Mouse (Mus musculus) hindbrain, embryonic 10.5 days (tissue): Measurements from ENCODE around the gene Lrriq3. TPM values are rescaled to one million over a fixed set of nuclear protein-coding genes. Genes with fewer than 3 reads are reported as not detected.

Source experiments
- DNase-seq: peaks from one replicate; pipeline ENCODE4 v3.0.0-alpha.2; 2017; ENCODE audit warnings: low spot score
- H3K27ac ChIP-seq: fragments of 300-500 bp; sonication (generic); 2 replicates; pipeline ENCODE4 v1.5.1; 2016; ENCODE audit warnings: mild to moderate bottlenecking, moderate library complexity
- H3K27me3 ChIP-seq: fragments of 300-500 bp; sonication (generic); 2 replicates; pipeline ENCODE4 v1.6.1; 2016; ENCODE audit warnings: mild to moderate bottlenecking; ENCODE audit not compliant: poor library complexity, insufficient read depth, severe bottlenecking
- H3K36me3 ChIP-seq: fragments of 300-500 bp; sonication (generic); 2 replicates; pipeline ENCODE4 v1.6.1; 2016; ENCODE audit warnings: mild to moderate bottlenecking, moderate library complexity
- H3K4me1 ChIP-seq: fragments of 300-500 bp; sonication (generic); replicated peaks from 2 replicates; pipeline ENCODE4 v1.6.1; 2016; ENCODE audit warnings: mild to moderate bottlenecking
- H3K4me3 ChIP-seq: fragments of 300-500 bp; sonication (generic); 2 replicates; pipeline ENCODE4 v1.5.1; 2016; ENCODE audit warnings: mild to moderate bottlenecking, moderate library complexity
- H3K9me3 ChIP-seq: fragments of 300-500 bp; sonication (generic); 2 replicates; pipeline ENCODE4 v1.6.1; 2016; ENCODE audit warnings: mild to moderate bottlenecking, moderate library complexity
- WGBS: fragments of 180-500 bp; shearing (Covaris S2); methylation state at CpG from one replicate; pipeline ENCODE4 v1.1.7; 2016; 5-methylcytosine and 5-hydroxymethylcytosine counted together
- polyA plus RNA-seq: library from polyadenylated mRNA; unstranded; fragments of >200 nt; fragmentation: Nextera tagmentation; extraction: Ambion mirVana; gene quantifications from 2 replicates; pipeline ENCODE4 v1.2.1, GENCODE M21; 2016

Gene Lrriq3
- polyA plus RNA-seq, 1 experiment from 2014 or later = 1.2 TPM

GRCm38 (mm10) chr3:155141047-155141446, 47.8 kb downstream of the Lrriq3 start:
- Histone ChIP-seq H3K4me3 (no peak overlapping the region), H3K4me1 (no peaks in the 10 kb centered on the region), H3K9me3 (no peaks in the 10 kb centered on the region), H3K27ac (no peak overlapping the region), H3K36me3 (no peaks in the 10 kb centered on the region), H3K27me3 (no peaks in the 10 kb centered on the region)
- WGBS = 88% methylated on average over 11 of the region's 11 CpGs
- DNase-seq = no peak

DNA sequence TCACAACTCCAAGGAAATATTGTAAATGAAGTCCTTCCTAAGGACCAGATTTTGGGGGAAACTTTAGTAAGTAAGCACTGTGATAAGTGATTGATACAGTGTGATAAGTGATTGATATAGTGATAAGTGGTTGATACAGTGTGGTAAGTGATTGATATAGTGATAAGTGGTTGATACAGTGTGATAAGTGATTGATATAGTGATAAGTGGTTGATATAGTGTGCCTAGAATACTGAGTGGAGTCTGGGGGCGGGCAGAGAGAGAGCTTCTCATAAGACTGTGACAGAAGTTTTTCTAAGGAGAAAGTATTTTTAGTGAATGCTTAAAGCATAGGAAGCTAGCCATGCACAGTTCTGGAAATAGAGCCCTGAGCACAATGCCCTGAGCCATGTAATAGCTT, 51.1 kb downstream of the Lrriq3 start:
- 89% methylated on average over 1 of the region's 1 CpGs for WGBS
- Histone ChIP-seq H3K4me3 (no peak overlapping the region), H3K9me3 (no peaks in the 10 kb centered on the region), H3K36me3 (no peaks in the 10 kb centered on the region), H3K27ac (no peak overlapping the region), H3K27me3 (no peaks in the 10 kb centered on the region), H3K4me1 (no peaks in the 10 kb centered on the region)
- DNase-seq = no peak

DNA sequence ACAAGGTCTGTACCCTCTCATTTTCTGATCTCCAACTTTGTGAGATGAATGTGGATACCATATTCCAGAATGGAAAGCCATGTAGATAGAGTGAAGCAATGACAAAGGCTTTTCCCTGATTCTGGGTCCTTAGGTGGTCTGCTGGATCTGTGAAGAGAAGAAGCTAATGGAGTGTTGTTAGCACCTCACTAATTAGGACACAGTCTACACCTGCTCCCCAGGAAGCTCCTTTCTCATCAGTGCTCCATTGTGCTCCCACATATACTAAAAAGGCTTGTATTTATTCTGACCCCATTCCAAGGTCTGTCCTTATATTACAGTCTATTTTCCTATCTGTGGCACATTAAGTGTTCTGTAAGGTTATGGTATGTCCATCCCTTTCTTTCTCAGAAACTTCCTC, 68.6 kb downstream of the Lrriq3 start:
- Histone ChIP-seq H3K9me3 (no peaks in the 10 kb centered on the region), H3K4me3 (no peak overlapping the region), H3K27ac (no peak overlapping the region), H3K27me3 (no peaks in the 10 kb centered on the region), H3K4me1 (no peaks in the 10 kb centered on the region), H3K36me3 (no peaks in the 10 kb centered on the region)
- no peak for DNase-seq

DNA sequence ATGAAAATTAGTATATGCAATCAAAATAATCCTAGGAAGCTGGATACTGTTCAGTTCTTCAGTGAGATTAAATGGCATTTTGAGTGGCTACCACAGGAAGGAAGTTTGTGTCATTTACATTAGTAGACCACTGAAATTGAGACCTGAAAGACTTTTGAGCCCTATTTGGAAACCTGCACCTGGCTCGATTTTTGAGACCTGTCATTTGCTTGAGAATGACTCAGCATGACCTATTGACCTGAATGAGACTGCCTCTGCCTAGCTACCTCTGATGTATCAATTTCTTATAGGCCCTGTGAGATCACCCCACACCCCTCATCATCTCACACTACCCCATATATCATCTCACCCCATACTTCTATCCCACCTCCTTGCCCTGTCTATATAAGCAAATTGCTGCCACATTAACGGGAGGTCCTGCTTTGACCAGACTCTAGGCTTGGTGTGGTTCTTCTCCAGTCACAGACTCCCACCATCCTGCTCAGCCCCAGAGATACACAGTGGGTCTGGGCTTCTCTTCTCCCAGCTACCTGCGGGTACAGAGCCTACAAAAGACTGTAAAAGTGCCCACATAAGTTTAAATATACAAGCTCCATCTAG, 87.2 kb downstream of the Lrriq3 start:
- WGBS = 75% methylated on average over 3 of the region's 3 CpGs
- Histone ChIP-seq H3K4me3 (no peak overlapping the region), H3K27me3 (no peaks in the 10 kb centered on the region), H3K27ac (no peak overlapping the region), H3K36me3 (no peaks in the 10 kb centered on the region), H3K9me3 (no peaks in the 10 kb centered on the region), H3K4me1 (no peaks in the 10 kb centered on the region)
- no peak for DNase-seq

DNA sequence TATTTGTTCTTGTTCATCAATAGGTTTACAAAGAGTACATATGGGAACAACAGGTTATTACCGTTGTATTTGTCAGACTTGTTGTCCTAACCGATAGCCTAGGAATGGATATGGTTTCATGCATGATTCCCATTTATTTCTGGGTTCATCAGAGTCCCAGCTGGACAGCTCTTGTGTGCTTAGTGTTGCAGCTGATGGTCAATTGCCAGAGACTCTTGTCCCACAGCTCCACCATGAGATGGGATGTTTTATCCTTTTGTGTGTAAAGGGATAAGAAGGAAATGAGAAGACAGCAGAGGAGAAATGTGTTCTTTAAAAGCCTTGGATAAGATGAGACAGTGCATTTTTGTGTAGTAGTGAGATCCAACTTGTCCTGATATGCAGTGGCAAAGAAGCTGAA, 93.2 kb downstream of the Lrriq3 start:
- WGBS = 86% methylated on average over 2 of the region's 2 CpGs
- Histone ChIP-seq H3K36me3 (no peaks in the 10 kb centered on the region), H3K27ac (no peak overlapping the region), H3K9me3 (no peaks in the 10 kb centered on the region), H3K27me3 (no peaks in the 10 kb centered on the region), H3K4me1 (no peaks in the 10 kb centered on the region), H3K4me3 (no peak overlapping the region)
- DNase-seq = no peak

DNA sequence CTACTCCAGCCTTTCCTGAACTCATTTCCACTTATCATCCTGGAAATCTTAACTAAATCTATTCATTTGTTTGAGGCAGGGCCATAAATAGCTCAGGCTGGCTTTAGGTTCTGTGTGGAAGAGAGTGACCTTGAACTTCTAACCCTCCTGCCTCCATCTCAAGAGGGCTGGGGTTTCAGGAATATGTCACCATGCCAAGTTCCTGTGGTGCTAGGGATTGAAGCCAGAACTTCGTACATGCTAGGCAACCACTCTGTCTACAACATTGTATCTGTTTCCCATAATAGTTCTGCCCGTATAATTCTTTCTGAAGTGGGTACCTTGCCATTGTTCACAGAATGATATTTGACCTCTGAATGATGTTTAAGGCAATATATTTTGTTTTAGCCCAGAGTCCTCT, 95.6 kb downstream of the Lrriq3 start:
- Histone ChIP-seq H3K4me3 (no peak overlapping the region), H3K36me3 (no peaks in the 10 kb centered on the region), H3K27ac (no peak overlapping the region), H3K9me3 (no peaks in the 10 kb centered on the region), H3K4me1 (no peaks in the 10 kb centered on the region), H3K27me3 (no peaks in the 10 kb centered on the region)
- no peak for DNase-seq
- 86% methylated on average over 2 of the region's 2 CpGs for WGBS

DNA sequence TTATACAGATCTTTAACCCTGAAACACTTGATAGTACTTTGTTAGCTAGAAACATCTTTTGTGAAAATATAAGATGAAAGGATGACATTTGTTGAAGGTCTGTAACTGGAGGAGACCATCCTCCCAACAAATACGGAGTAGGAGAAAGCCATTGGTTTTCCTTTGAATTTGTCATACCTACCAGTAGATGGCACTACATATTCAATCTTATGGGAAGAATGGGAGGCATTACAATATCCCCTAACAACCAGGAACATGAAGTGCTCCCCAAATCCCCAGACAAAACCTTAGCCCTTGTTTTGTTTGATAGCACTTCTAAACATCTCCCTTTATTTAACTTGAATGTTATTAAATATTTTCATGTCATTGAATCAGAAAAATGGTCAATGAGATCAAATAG, 141.7 kb downstream of the Lrriq3 start:
- H3K9me3 ChIP-seq = no peaks in the 10 kb centered on the region
- no peaks in the 10 kb centered on the region for H3K36me3 ChIP-seq
- H3K4me1 ChIP-seq = no peaks in the 10 kb centered on the region
- no peak for DNase-seq
- H3K27me3 ChIP-seq = no peaks in the 10 kb centered on the region
- no peak overlapping the region for H3K27ac ChIP-seq
- no peak overlapping the region for H3K4me3 ChIP-seq
- WGBS = 17% methylated on average over 1 of the region's 1 CpGs

GRCm38 (mm10) chr3:155235502-155235901, 142.3 kb downstream of the Lrriq3 start:
- no peaks in the 10 kb centered on the region for H3K9me3 ChIP-seq
- H3K4me3 ChIP-seq = no peak overlapping the region
- no peak for DNase-seq
- H3K4me1 ChIP-seq = no peaks in the 10 kb centered on the region
- H3K27me3 ChIP-seq = no peaks in the 10 kb centered on the region
- H3K27ac ChIP-seq = no peak overlapping the region
- no peaks in the 10 kb centered on the region for H3K36me3 ChIP-seq

Other genes starting within 250 kb of the Lrriq3 start
- 0.22 TPM in 1 of 2 replicates, not detected in the other for gene Tnni3k, start 38.0 kb upstream of the Lrriq3 start, polyA plus RNA-seq
- 14.7 and 15.3 TPM in 2 replicates for gene Fpgt, start within 50 bp of the Lrriq3 start, polyA plus RNA-seq